Mouse (Mus musculus): ENCODE data around the gene Banf1. TPM values are rescaled to one million over a fixed set of nuclear protein-coding genes. Genes with fewer than 3 reads are reported as not detected.
"Not testable (repeated sequence)": the region's sequence is repeated elsewhere in the genome, so short reads cannot be mapped to it uniquely, and the experiment has no call there.

Banf1 gene
- polyA plus RNA-seq (2012), result 15.6 and 21.7 TPM in 2 replicates

DNA sequence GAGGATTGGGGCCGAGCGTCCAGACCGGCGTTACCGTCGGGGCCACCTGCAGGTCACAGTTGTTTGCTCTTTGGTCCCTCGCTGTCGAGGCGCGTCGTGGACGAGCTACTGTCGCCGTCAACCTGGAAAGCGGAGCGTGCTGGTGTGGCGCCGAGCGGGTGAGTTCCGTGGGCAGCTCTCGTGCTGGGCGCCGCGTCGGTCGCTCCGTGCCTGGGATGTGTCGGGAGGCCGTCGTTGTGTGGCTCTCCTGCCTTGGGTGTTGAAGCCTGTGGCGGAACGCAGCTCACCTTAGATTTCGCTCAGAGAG lies at the start of gene Banf1:
Banf1 (minus strand) TSS at position 116 of the 307 bp plus-strand sequence.
- Histone ChIP-seq H3K4me1 (ENCODE audit: control insufficient read depth) (peaks cover 43% of the 10 kb centered on the region), H3K36me3 (ENCODE audit: control insufficient read depth) (peaks cover 64% of the 10 kb centered on the region)
- TF ChIP-seq TAL1 (IDR thresholded peaks at IDR 0.05; ENCODE audit: low read length), result no peak
- TF ChIP-seq GATA1 (IDR thresholded peaks at IDR 0.05; ENCODE audit: low read length), result no peak

DNA sequence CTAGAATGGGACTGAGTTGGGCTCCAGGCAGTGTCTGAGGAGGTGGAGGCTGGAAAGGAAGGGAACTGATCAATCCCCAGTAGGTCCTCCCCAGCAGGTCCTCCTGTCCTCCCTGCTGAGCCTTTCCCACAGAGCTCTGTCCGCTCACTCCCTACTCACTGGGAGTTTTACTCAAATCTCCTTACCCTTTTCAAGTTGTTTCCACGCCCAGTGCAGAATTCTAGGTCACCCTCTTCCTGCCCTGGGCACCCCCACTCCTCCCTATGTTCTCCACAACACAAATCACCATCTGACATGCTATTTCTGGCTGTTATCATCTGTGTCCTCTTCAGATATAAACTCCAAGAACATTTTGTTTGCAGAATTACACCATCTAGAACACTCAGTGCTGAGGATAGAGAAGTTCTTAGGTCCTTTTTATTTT lies 47.6 kb upstream of the Banf1 start:
- no peaks in the 10 kb centered on the region for H3K9me3 ChIP-seq (ENCODE audit: control insufficient read depth, low read length)
- peaks cover under 1% of the 10 kb centered on the region for H3K36me3 ChIP-seq (ENCODE audit: control insufficient read depth)
- H3K4me3 ChIP-seq (replicated peaks), result no peak overlapping the region
- TF ChIP-seq GATA1 (IDR thresholded peaks at IDR 0.05; ENCODE audit: low read length) (no peak), TAL1 (IDR thresholded peaks at IDR 0.05; ENCODE audit: low read length) (no peak)
- H3K27me3 ChIP-seq (ENCODE audit: control insufficient read depth), result no peaks in the 10 kb centered on the region
- H3K4me1 ChIP-seq (ENCODE audit: control insufficient read depth), result peaks cover 5% of the 10 kb centered on the region; the same call in 1 of the 2 replicates

More for the DNA sequence above, at the start of gene Banf1:
- no peaks in the 10 kb centered on the region for H3K27me3 ChIP-seq (ENCODE audit: control insufficient read depth)
- peak within 1 kb of the TSS; percentile 87 for H3K4me3 ChIP-seq (replicated peaks)
- no peaks in the 10 kb centered on the region for H3K9me3 ChIP-seq (ENCODE audit: control insufficient read depth, low read length)

DNA sequence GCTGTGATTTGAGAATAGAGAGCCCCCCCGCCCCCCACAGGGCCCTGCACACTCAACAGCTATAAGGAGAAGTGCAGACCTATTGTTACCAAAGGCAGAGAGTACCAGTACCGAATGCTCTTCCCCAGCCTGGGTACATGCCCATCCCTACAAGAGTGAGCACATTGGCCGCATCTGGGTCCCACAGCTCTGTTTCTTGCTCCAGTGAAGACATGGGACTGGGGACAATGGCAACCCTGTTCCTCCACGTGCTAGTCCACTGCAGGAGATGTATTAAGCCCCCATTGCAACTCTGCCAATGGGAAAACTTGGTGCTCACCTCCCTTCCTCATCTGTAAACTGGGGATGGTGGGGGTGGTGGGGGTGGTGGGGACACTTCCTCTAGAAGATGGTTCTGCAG lies 46.9 kb upstream of the Banf1 start:
- Histone ChIP-seq H3K4me3 (replicated peaks) (no peak overlapping the region), H3K27me3 (ENCODE audit: control insufficient read depth) (no peaks in the 10 kb centered on the region), H3K4me1 (ENCODE audit: control insufficient read depth) (peaks cover 7% of the 10 kb centered on the region), H3K36me3 (ENCODE audit: control insufficient read depth) (no peaks in the 10 kb centered on the region), H3K9me3 (ENCODE audit: control insufficient read depth, low read length) (no peaks in the 10 kb centered on the region)
- TF ChIP-seq TAL1 (IDR thresholded peaks at IDR 0.05; ENCODE audit: low read length) (no peak), GATA1 (IDR thresholded peaks at IDR 0.05; ENCODE audit: low read length) (no peak)

- Histone ChIP-seq H3K9me3 (ENCODE audit: control insufficient read depth, low read length) (no peaks in the 10 kb centered on the region), H3K36me3 (ENCODE audit: control insufficient read depth) (no peaks in the 10 kb centered on the region), H3K27me3 (ENCODE audit: control insufficient read depth) (no peaks in the 10 kb centered on the region), H3K4me1 (ENCODE audit: control insufficient read depth) (peaks cover 7% of the 10 kb centered on the region), H3K4me3 (replicated peaks) (no peak overlapping the region)
- TF ChIP-seq GATA1 (IDR thresholded peaks at IDR 0.05; ENCODE audit: low read length) (no peak), TAL1 (IDR thresholded peaks at IDR 0.05; ENCODE audit: low read length) (no peak)
These were observed 45.0 kb upstream of the Banf1 start for GRCm38 (mm10) chr19:5411961-5412360.

GRCm38 (mm10) chr19:5410641-5411040 lies 43.7 kb upstream of the Banf1 start:
- no peaks in the 10 kb centered on the region for H3K36me3 ChIP-seq (ENCODE audit: control insufficient read depth)
- no peaks in the 10 kb centered on the region for H3K27me3 ChIP-seq (ENCODE audit: control insufficient read depth)
- H3K4me1 ChIP-seq (ENCODE audit: control insufficient read depth), result peaks cover 7% of the 10 kb centered on the region
- no peak overlapping the region for H3K4me3 ChIP-seq (replicated peaks)
- TF ChIP-seq GATA1 (IDR thresholded peaks at IDR 0.05; ENCODE audit: low read length) (no peak), TAL1 (IDR thresholded peaks at IDR 0.05; ENCODE audit: low read length) (no peak)
- H3K9me3 ChIP-seq (ENCODE audit: control insufficient read depth, low read length), result no peaks in the 10 kb centered on the region

DNA sequence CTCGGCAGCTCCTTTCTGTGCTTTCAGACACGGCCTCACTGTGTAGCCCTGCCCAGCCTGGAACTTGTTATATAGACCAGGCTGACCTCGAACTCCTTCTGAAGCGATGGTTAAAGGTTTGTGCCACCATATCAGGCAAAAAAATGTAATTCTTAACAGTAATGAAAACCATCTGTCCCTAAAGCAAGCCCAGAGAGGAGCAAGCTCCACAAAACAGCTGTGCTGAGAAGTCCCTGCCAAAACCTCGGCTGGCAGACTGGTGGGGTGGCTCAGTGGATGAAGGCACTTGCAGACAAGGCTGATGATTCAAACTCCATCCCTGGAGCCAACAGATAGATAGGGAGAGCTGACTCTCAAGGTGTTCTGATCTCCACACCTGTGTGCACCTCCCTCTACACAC lies 42.1 kb upstream of the Banf1 start:
- Histone ChIP-seq H3K36me3 (ENCODE audit: control insufficient read depth) (no peaks in the 10 kb centered on the region), H3K27me3 (ENCODE audit: control insufficient read depth) (no peaks in the 10 kb centered on the region), H3K4me1 (ENCODE audit: control insufficient read depth) (peaks cover 2% of the 10 kb centered on the region; the same call in 1 of the 2 replicates), H3K4me3 (replicated peaks) (no peak overlapping the region), H3K9me3 (ENCODE audit: control insufficient read depth, low read length) (no peaks in the 10 kb centered on the region)
- TF ChIP-seq TAL1 (IDR thresholded peaks at IDR 0.05; ENCODE audit: low read length) (no peak), GATA1 (IDR thresholded peaks at IDR 0.05; ENCODE audit: low read length) (no peak)

- Histone ChIP-seq H3K4me1 (ENCODE audit: control insufficient read depth) (peaks cover 2% of the 10 kb centered on the region; the same call in 1 of the 2 replicates), H3K4me3 (replicated peaks) (no peak overlapping the region), H3K9me3 (ENCODE audit: control insufficient read depth, low read length) (no peaks in the 10 kb centered on the region), H3K27me3 (ENCODE audit: control insufficient read depth) (no peaks in the 10 kb centered on the region), H3K36me3 (ENCODE audit: control insufficient read depth) (no peaks in the 10 kb centered on the region)
- TF ChIP-seq GATA1 (IDR thresholded peaks at IDR 0.05; ENCODE audit: low read length) (no peak), TAL1 (IDR thresholded peaks at IDR 0.05; ENCODE audit: low read length) (no peak)
These were observed 41.4 kb upstream of the Banf1 start for GRCm38 (mm10) chr19:5408057-5409001.

DNA sequence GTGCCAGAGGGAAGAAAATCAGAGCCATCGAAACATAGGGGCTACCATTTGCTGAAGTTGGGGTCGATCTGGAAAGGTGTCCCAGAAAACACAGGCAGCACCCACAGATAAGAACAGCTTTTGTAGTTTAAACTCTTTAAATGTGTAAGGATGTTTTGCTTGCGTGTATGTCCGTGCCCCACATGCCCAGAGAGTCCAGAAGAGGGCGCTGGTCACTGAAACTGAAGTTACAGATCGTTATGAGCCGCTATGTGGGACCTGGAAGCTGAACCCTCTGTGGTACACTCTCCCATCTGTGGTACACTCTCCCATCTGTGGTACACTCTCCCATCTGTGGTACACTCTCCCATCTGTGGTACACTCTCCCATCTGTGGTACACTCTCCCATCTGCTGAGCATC lies 40.2 kb upstream of the Banf1 start:
- peak overlapping the region; percentile 47 for H3K4me3 ChIP-seq (replicated peaks)
- H3K27me3 ChIP-seq (ENCODE audit: control insufficient read depth), result no peaks in the 10 kb centered on the region
- TF ChIP-seq TAL1 (IDR thresholded peaks at IDR 0.05; ENCODE audit: low read length) (no peak), GATA1 (IDR thresholded peaks at IDR 0.05; ENCODE audit: low read length) (no peak)
- peaks cover 2% of the 10 kb centered on the region; the same call in 1 of the 2 replicates for H3K4me1 ChIP-seq (ENCODE audit: control insufficient read depth)
- H3K9me3 ChIP-seq (ENCODE audit: control insufficient read depth, low read length), result no peaks in the 10 kb centered on the region
- no peaks in the 10 kb centered on the region for H3K36me3 ChIP-seq (ENCODE audit: control insufficient read depth)

DNA sequence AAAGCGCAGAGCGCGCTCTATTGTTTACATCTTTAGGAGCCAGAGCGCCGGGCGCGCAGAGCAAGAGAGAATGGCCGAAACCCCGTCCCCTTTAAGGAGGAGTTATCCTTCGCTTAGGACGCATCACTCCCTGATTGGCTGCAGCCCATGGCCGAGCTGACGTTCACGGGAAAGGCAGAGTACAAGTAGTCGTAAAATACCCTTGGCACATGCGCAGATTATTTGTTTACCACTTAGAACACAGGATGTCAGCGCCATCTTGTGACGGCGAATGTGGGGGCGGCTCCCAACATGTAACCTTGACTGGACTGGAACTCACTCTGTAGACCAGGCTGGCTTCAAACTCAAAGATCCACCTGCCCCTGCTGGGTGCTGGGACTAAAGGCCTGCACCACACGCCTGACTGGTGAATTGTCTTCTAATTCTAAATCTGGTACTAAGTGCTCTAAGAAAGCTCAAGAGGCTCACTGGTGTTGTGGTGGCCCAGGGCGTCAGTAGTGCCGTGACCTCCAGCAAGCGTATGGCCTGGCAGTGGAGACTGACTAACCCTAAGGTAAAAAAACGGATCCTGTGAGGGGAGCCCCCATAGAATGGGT lies 39.7 kb upstream of the Banf1 start:
- H3K4me3 ChIP-seq (replicated peaks), result peak overlapping the region; percentile 47
- not testable (repeated sequence) for H3K36me3 ChIP-seq (ENCODE audit: control insufficient read depth); H3K4me1 ChIP-seq (ENCODE audit: control insufficient read depth); H3K27me3 ChIP-seq (ENCODE audit: control insufficient read depth); H3K9me3 ChIP-seq (ENCODE audit: control insufficient read depth, low read length)
